Mouse (Mus musculus) forebrain, embryonic 11.5 days (tissue): ENCODE data around the gene Ptgfrn. TPM values are rescaled to one million over a fixed set of nuclear protein-coding genes. Genes with fewer than 3 reads are reported as not detected.

ENCODE experiments used
- ATAC-seq: fragments of 200-750 bp; cut with Nextera tagmentation; replicated peaks from 2 replicates; pipeline ENCODE4 v1.8.0; 2017; ENCODE audit warnings: moderate TSS enrichment; ENCODE audit not compliant: low FRiP score
- DNase-seq: peaks from one replicate; pipeline ENCODE4 v3.0.0-alpha.2; 2017; ENCODE audit warnings: low spot score
- H3K27ac ChIP-seq: fragments of 300-500 bp; sonication (generic); 2 replicates; pipeline ENCODE4 v1.5.1; 2014; ENCODE audit warnings: low read depth, low read length
- H3K27me3 ChIP-seq: fragments of 300-500 bp; sonication (generic); 2 replicates; pipeline ENCODE4 v1.6.1; 2014; ENCODE audit warnings: mild to moderate bottlenecking, low read length, mixed read lengths; ENCODE audit not compliant: control insufficient read depth, insufficient read depth
- H3K36me3 ChIP-seq: fragments of 300-500 bp; sonication (generic); 2 replicates; pipeline ENCODE4 v1.6.1; 2014; ENCODE audit warnings: mild to moderate bottlenecking, low read length, moderate library complexity, mixed read lengths; ENCODE audit not compliant: control insufficient read depth, insufficient read depth
- H3K4me1 ChIP-seq: fragments of 300-500 bp; sonication (generic); replicated peaks from 2 replicates; pipeline ENCODE4 v1.6.1; 2014; ENCODE audit warnings: low read length, mixed read lengths; ENCODE audit not compliant: control insufficient read depth, insufficient read depth
- H3K4me2 ChIP-seq: fragments of 300-500 bp; sonication (generic); 2 replicates; pipeline ENCODE4 v1.6.1; 2014; ENCODE audit warnings: low read depth, mild to moderate bottlenecking, low read length, moderate library complexity, mixed read lengths; ENCODE audit not compliant: severe bottlenecking
- H3K4me3 ChIP-seq: fragments of 300-500 bp; sonication (generic); 2 replicates; pipeline ENCODE4 v1.5.1; 2014; ENCODE audit warnings: low read depth, low read length
- H3K9ac ChIP-seq: fragments of 300-500 bp; sonication (generic); 2 replicates; pipeline ENCODE4 v1.6.1; 2014; ENCODE audit warnings: low read length
- H3K9me3 ChIP-seq: fragments of 300-500 bp; sonication (generic); 2 replicates; pipeline ENCODE4 v1.6.1; 2016; ENCODE audit warnings: low read length, mixed read lengths; ENCODE audit not compliant: control insufficient read depth
- WGBS: fragments of 180-500 bp; shearing (Covaris S2); extraction: QIAGEN DNeasy Blood & Tissue Kit; methylation state at CpG from one replicate; pipeline ENCODE4 v1.1.7; 2014; 5-methylcytosine and 5-hydroxymethylcytosine counted together
- polyA plus RNA-seq: library from polyadenylated mRNA; unstranded; fragments of >200 nt; fragmentation: Nextera tagmentation; extraction: Ambion mirVana; gene quantifications from 2 replicates; pipeline ENCODE4 v1.2.1, GENCODE M21; 2014

Ptgfrn gene
- polyA plus RNA-seq, 1 experiment from 2014 or later = 5.3 TPM

DNA sequence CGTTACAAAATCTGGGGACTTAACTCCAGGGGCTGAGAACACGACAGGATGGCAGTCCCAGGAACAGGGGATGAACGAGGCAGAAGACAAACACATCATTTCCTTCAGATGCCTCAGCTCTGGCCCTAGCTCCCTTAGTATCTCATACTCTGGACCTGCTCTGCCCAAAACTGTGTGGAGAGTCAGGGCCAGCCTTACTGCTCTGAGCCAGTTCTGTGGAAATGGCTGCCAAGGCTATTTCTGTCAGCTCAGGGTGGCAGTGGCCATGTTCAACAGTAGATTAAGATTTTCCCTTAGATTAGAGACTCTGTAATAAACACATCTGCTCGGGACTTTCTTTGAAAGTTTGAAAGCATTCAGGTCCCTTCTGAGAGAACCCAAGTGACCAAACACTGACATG, 58.5 kb downstream of the Ptgfrn start:
- Histone ChIP-seq H3K4me2 (no peak overlapping the region), H3K36me3 (no peaks in the 10 kb centered on the region; the same call in 1 of the 2 replicates), H3K9me3 (no peaks in the 10 kb centered on the region), H3K27ac (no peak overlapping the region), H3K27me3 (no peaks in the 10 kb centered on the region), H3K9ac (no peak overlapping the region), H3K4me3 (no peak overlapping the region), H3K4me1 (peaks cover 3% of the 10 kb centered on the region; the same call in 1 of the 2 replicates)
- no peak for ATAC-seq
- WGBS = 75% methylated on average over 4 of the region's 4 CpGs
- no peak for DNase-seq

DNA sequence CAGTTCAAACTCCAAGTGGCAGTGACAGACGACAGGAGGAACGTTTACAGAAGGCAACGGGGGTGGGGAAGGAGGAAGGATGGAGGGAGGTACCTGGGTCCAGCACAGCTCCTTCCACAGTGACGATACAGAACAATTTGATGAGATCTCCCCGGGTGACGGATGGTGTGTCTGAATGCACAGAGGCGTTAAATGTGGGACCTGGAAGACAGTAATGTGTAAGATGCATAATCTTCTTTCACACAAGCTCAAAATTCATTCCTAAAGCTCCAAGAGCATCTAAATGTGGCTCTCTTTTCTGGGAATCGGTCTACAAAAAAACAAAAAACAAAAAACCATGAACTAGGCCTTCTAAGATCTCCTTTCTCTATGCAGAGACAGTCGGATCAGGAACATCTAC, 60.1 kb downstream of the Ptgfrn start:
- H3K9me3 ChIP-seq = no peaks in the 10 kb centered on the region
- WGBS = 85% methylated on average over 9 of the region's 9 CpGs
- H3K27ac ChIP-seq = no peak overlapping the region
- no peaks in the 10 kb centered on the region; the same call in 1 of the 2 replicates for H3K36me3 ChIP-seq
- no peak for ATAC-seq
- no peak for DNase-seq
- peaks cover 3% of the 10 kb centered on the region; the same call in 1 of the 2 replicates for H3K4me1 ChIP-seq
- no peak overlapping the region for H3K9ac ChIP-seq
- no peaks in the 10 kb centered on the region for H3K27me3 ChIP-seq
- H3K4me3 ChIP-seq = no peak overlapping the region
- no peak overlapping the region for H3K4me2 ChIP-seq

DNA sequence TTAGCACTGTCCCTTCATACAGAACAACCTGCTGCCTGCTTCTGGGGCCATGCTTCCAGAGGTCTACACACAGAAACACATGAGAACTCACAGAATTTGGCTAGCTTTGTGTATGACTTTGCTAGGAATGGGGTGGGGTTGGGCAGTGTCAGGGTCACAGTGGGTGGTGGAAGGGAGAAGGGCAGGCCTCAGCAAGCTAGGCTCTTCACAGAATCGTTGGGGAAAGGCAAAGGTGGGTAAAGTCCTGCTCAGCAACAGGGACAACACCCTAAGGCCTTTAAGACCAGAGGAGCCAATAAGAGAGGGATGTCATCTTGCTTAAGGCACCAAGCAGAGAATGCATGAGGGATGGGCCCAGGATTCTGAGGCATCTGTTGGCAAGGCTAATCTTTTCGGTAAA, 61.3 kb downstream of the Ptgfrn start:
- ATAC-seq (no peak), DNase-seq (no peak)
- no peak overlapping the region for H3K4me2 ChIP-seq
- H3K4me3 ChIP-seq = no peak overlapping the region
- H3K36me3 ChIP-seq = no peaks in the 10 kb centered on the region; the same call in 1 of the 2 replicates
- no peak overlapping the region for H3K9ac ChIP-seq
- H3K27ac ChIP-seq = no peak overlapping the region
- H3K4me1 ChIP-seq = peaks cover 3% of the 10 kb centered on the region; the same call in 1 of the 2 replicates
- WGBS = 85% methylated on average over 2 of the region's 2 CpGs
- no peaks in the 10 kb centered on the region for H3K27me3 ChIP-seq
- H3K9me3 ChIP-seq = no peaks in the 10 kb centered on the region

DNA sequence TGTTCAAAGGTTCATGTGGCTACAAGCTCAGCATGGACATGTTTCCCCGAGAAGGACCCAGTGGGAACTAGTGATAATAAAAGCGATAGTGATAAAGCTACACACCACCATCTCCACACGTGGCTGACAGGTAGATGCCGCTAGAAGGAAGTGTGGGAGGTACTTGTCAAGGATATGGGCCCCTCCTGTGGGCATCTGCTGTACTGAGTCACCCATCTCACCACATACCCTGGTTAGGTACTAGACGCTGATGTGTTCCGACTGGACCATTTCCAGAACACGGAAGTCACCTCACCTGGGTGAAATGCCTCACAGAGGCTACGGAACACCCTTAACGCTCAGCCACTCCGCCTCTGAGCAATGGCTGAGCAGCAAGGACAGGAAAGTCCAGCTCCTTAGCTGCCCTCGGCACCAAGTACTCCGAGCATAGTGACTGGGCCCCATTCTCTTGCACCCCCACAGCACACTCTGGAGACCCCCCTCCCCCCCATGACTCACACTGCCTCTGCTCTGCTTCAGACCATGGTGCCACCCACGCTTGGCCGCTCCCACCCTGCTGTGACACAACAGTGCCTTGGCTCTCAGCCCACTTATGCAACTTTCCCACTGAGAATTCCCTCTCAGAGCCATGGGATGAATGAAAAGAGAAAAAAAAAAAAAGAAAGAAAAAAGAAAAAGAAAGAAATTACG, 62.3 kb downstream of the Ptgfrn start:
- 81% methylated on average over 15 of the region's 15 CpGs for WGBS

DNA sequence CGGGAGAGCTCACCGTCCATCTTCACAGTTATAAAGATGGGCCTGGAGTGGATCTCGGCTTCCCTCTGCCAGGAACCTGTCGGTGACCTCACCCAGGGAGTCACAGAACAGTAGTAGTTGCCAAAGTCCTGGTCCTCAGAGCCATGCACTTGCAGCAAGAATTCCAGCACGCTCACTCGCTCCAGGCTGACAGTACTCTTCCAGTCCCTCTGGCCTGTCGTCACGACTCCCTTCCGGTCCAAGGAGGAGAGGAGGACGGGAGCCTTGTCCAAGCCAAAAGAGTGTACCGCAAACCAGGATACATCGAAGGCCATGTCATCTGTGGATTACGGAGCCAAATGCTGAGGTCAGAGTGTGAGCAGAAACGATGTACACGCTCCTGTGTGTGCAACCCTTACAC, 64.6 kb downstream of the Ptgfrn start:
- Histone ChIP-seq H3K9ac (no peak overlapping the region), H3K27me3 (no peaks in the 10 kb centered on the region), H3K4me3 (no peak overlapping the region), H3K27ac (no peak overlapping the region), H3K9me3 (no peaks in the 10 kb centered on the region), H3K4me2 (no peak overlapping the region), H3K4me1 (peaks cover 6% of the 10 kb centered on the region; the same call in 1 of the 2 replicates), H3K36me3 (no peaks in the 10 kb centered on the region; the same call in 1 of the 2 replicates)
- DNase-seq = no peak
- 92% methylated on average over 15 of the region's 15 CpGs for WGBS
- no peak for ATAC-seq

More for the DNA sequence above, 62.3 kb downstream of the Ptgfrn start:
- Histone ChIP-seq H3K27ac (no peak overlapping the region), H3K4me2 (no peak overlapping the region), H3K9me3 (no peaks in the 10 kb centered on the region), H3K27me3 (no peaks in the 10 kb centered on the region), H3K9ac (no peak overlapping the region), H3K4me3 (no peak overlapping the region), H3K4me1 (peaks cover 3% of the 10 kb centered on the region; the same call in 1 of the 2 replicates), H3K36me3 (no peaks in the 10 kb centered on the region; the same call in 1 of the 2 replicates)
- DNase-seq (no peak), ATAC-seq (peak; percentile 56)

DNA sequence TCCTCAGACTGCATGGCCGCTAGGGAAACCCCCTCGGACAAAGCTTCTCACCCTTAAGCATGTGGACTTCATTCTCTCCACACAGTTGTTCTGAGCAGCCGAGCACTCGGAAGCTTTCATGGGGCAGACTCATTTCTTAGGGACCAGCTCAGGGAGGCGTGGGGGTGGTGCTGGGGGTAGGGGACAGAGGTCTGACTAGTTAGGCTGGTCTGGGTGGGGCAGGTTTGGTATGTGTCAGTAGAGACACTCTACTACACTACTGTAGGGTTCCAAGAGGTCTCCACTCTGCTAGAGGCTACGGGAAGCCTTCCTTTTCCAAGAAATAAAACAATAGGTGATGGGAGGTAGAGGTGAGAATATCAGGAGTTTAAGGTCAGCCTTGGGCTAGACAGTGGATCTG, 65.4 kb downstream of the Ptgfrn start:
- no peaks in the 10 kb centered on the region; the same call in 1 of the 2 replicates for H3K36me3 ChIP-seq
- peaks cover 6% of the 10 kb centered on the region; the same call in 1 of the 2 replicates for H3K4me1 ChIP-seq
- no peak overlapping the region for H3K4me2 ChIP-seq
- ATAC-seq (no peak), DNase-seq (no peak)
- WGBS = 89% methylated on average over 6 of the region's 6 CpGs
- H3K9me3 ChIP-seq = no peaks in the 10 kb centered on the region
- H3K27ac ChIP-seq = no peak overlapping the region
- H3K27me3 ChIP-seq = no peaks in the 10 kb centered on the region
- no peak overlapping the region for H3K9ac ChIP-seq
- H3K4me3 ChIP-seq = no peak overlapping the region

DNA sequence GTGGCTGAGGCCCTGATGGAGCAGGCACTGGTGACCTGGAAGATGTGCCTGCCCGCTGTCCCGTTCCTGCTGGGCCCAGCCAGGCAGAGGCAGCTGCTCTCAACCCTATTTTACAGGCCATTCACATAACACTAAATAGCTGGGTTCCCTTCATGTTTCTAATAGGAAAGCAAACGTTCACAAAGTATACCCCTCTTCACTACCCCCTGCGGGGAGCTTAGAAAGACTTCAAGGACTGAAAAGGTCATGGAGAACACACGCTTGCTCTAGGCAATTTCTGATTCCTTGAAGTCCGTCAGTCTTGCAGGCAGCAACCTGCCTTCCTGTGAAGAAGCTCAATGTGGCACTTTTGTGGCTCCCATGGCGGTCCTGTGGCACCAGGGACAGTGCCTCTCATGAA, 68.1 kb downstream of the Ptgfrn start:
- 55% methylated on average over 7 of the region's 7 CpGs for WGBS
- H3K4me2 ChIP-seq = no peak overlapping the region
- no peaks in the 10 kb centered on the region for H3K9me3 ChIP-seq
- H3K36me3 ChIP-seq = no peaks in the 10 kb centered on the region; the same call in 1 of the 2 replicates
- no peaks in the 10 kb centered on the region for H3K27me3 ChIP-seq
- DNase-seq (no peak), ATAC-seq (0 out of 2 replicates have a peak, but pooled peaks have one; percentile 27)
- H3K4me3 ChIP-seq = no peak overlapping the region
- no peak overlapping the region for H3K9ac ChIP-seq
- H3K27ac ChIP-seq = no peak overlapping the region
- peaks cover 3% of the 10 kb centered on the region; the same call in 1 of the 2 replicates for H3K4me1 ChIP-seq

DNA sequence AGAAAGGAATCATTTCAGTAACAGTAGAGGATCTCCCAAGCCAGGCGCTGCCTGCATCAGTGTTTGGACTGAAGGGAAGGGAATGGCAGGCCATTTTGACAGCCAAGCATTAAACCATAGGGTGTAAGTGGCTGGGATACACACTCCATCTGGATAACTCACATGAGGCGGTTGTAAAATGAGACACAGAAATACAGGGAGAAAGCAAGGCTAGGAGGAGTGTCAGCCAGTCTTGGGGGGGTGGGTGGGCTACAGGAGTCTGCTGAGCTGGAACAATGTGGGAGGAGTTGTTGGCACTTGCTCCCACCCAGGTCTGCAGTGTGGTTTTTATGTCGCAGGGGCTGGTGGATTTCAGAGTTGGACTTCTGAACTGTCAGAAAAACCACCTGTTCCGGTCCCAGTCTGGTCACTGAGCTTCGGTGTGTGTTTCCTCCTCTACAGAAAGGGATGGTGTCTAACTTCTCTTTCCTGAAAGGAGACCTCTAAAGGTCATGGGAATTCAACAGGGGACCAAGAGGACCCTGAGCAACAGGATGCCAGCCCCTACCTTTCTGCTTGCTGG, 72.0 kb downstream of the Ptgfrn start:
- Histone ChIP-seq H3K9me3 (no peaks in the 10 kb centered on the region), H3K9ac (no peak overlapping the region), H3K4me2 (no peak overlapping the region), H3K4me3 (no peak overlapping the region), H3K27me3 (no peaks in the 10 kb centered on the region), H3K36me3 (no peaks in the 10 kb centered on the region; the same call in 1 of the 2 replicates), H3K27ac (no peak overlapping the region), H3K4me1 (peaks cover 3% of the 10 kb centered on the region; the same call in 1 of the 2 replicates)
- ATAC-seq (no peak), DNase-seq (no peak)
- WGBS = 87% methylated on average over 5 of the region's 5 CpGs
